Mouse (Mus musculus) fat pad, adult 2 months (tissue): ENCODE data around the gene Tubb2a.
"Not testable (repeated sequence)": the region's sequence is repeated elsewhere in the genome, so short reads cannot be mapped to it uniquely, and the experiment has no call there.

Source experiments
- DNase-seq: peaks from one replicate; pipeline ENCODE4 v3.0.0-alpha.2; 2011; ENCODE audit warnings: low read depth, low spot score; ENCODE audit errors: extremely low read depth

Tubb2a gene

DNA sequence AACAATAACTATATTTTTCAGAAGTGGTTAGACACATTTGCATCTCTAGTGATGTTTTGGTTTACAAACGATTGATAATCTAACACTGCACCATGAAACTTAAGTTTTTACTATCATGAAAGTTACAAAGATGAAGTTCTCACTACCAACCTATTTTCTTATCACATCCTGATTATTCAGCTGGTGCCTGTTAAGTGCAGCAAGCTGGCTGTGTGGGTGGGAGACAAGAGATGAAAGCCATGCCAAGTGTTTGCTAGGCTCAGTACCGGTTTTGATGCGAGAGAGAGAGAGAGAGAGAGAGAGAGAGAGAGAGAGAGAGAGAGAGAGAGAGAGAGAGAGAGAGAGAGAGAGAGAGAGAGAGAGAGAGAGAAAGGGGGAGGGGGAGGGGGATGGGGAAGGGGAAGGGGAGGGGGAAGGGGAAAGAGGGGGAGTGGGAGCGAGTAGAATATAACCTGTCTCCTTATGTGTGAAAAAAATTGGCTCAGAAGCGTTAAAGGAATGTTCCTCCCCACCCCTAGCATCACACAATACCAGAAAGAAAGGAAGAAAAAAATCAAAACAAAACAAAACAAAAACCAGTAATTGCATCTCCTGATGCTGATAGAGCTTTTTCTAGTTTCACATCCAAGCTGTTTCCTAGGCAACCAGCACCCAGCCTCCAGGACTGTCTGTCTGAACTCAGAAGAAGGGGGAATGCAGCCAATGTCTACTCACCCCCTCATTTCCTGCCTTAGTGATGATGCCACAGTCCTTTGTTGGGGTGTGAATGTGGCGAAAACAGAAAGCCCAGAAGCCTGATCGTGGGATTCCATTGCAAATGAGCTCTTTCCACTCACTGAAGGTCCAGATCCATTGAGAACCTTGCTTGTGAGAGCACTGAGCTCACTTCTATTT is 18.0 kb upstream of the Tubb2a start:
- DNase-seq, result no peak

DNA sequence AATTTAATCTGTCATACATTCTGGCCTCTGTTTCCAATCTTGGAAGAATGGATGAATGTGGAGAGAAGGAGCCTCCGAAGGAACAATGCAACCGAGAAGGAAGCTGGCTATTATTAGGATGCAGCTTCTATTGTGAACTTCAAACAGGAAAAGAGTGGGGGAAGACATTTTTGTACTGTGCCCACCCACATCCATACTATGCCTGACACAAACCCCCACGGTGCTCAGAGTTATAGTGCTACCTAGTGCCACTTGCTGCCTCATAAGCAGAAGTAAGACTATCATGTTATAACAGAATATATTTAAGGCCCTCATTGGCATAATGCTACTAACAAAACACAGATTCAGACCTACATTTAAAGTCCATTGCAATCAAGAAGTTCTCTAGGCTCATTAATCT is 11.6 kb upstream of the Tubb2a start:
- no peak for DNase-seq

DNA sequence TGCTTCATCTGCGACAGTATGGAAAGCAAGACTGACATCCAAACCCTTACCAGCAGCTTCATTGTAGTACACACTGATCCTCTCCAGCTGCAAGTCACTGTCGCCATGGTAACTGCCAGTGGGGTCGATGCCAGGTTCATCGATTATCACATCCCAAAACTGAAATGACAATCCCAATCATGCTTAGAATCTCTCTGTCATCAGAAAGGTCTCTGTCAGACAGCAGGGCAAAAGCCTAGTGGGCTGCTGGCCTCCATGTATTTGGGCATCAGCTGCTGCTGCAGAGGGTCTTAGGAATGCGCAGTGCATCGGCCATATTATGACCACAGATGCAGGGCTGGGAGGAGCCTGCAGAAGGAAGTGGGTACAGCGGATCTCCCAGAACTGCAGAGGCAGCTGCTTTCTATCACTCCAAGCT is 11.1 kb upstream of the Tubb2a start:
- no peak for DNase-seq

DNA sequence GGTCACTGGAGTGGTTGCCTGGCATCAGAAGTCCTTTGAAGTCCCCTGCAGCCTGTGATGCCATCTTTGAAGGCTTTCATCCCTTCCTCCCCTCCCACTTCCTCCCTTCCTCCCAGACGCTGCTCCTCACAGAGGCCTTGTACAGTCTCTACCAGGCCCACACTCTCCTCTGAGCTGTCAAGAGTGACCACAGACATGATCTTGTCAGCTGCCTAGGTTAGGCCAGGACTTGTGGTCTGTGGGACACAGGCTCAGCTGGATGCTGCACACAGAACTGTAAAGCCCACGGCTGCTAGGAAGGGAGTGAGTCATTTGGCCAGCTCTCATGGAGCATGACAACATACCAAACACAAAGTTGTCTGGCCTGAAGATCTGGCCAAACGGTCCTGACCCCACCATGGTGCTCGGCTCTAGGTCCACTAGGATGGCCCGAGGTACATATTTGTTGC is 10.4 kb upstream of the Tubb2a start:
- DNase-seq, result not testable (repeated sequence)

DNA sequence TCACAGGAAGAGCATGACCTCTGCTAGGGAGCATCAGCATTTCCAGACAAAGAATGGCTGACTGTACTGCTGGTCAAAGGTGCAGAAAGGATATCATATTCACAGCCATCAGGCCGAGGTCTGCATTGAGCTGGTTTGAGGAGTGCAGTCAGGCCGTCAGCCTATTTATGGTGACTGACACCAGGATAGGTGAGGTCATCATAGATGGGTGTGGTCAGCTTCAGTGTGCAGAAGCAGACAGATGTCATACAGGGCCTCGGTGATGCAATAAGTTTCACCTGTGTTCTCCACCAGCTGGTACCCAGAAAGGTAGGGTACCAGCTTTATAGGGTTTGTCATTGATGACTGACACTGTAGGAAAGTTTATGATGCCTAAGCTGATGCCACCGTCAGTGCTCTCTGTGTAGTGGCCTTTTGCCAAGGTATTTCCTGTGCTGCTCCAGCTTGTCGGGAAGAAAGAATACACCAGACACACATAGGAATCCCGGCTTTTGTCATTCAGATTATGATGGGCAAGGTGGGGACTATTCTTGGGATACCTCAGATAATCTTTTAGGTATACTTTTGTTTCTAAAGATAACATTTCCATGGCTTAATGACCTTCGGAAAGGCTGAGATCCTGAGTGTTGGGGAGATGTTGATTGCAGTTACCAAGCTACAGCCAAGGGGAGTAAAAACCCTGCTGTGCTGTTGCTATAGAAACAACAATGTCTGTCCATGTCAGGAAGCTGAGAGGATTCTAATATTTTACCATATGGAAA is 9.4 kb upstream of the Tubb2a start:
- no peak for DNase-seq

DNA sequence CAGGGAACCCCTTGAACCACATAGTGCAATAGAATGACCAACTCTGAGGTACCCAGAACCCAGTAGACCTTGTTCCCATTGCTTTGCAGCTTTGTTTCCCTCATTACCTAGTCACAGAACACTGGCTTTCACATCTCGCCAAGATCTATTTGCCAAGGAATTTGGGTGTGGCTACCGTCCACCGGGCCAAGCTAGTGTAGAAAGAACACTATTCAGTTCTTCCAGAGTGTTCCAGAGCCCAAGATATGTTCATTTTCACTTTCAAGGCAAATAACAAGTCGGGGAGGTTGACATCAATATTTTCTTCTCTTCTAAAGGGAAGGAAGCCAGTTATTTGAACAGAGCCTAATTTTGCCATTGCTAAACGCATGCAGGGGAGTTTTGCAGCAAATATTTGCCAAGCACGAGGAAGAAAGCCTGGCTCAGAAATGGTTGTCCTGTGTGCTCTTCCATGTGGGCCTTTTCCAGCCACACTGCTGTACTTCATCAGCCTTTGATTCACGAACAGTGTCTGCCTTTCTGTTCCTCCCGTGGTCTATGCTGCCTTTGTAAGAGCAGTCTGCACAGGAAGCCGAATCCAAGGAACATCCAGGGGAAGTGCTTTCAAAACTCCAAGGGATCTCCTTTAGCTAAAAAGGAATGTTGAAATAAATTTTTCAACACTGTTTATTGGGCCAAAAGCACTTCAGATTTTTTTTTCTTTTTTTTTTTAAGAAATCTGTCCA is 6.4 kb upstream of the Tubb2a start:
- no peak for DNase-seq

DNA sequence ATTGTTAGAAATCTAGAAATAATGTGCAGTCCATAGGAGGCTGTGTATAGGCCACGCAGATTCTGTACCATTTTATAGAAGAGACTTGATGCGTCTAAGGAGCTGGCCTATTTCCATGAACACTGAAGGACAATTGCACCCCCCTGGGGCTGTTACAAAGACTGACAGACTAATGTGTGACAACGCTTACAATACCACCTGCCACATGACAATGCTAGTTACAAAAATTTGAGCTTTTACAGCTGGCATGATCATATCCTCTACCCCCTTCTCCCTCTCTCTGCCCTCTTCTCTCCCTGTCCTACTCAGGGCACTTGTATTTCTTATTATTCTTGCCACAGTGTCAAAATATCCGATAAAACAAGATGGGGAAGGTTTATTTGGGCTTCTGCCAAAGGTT is 4.1 kb upstream of the Tubb2a start:
- no peak for DNase-seq

DNA sequence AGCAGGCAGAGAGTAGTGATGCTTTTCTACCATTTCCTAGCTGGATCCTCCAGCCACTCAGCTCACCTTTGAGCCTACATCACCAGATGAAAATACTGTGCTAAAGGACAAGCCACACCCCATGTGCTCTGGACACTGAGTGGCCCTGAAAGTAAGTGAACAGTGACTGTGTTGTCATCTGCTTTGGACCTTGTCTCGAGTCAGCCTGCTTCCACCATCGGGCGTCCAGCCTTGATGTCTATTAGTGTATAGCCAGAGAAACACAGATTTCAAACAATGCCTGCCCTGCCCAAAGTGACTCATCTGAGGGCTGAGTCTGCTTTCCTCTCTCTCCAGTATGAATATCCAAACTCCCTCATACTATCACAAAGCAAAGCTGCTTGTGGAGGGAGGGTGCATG is 2.0 kb upstream of the Tubb2a start:
- DNase-seq, result no peak

DNA sequence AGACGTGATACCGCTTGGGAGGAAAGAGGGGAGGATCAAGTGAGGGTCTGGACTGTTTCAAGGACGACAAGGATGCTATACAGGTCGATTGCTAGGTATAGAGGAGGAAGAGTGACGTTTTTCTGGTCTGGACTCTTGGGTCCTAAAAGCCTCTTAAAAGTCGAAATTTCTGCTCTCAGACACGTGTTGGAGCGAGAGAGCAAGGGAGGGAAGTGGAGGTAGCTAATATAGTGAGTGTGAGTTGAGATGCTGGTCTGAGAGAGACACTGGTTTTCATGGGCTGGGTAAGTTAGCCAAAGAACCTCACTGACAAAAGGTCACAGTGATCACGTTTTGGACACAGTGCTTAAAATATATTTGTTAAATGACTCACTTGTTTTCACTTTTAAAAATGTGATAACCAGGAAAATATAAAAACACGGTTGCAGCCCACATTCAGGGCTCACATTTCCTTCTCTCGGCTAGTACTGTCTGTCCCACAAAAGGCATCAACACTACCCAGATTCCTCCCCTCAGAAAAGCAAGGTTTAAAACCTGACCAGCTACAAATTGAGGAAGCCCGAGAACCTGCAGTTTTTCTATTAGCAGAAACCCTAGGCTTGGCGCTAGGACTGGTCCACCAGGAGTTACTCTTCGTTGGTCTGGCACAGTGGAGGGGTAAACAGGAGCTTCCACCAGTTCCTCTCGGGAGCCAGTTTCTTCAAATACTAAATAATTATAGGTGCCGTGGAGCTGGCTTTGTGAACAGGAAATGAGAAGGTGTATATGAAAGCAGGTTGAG is 883 bp upstream of the Tubb2a start:
- DNase-seq, result no peak

DNA sequence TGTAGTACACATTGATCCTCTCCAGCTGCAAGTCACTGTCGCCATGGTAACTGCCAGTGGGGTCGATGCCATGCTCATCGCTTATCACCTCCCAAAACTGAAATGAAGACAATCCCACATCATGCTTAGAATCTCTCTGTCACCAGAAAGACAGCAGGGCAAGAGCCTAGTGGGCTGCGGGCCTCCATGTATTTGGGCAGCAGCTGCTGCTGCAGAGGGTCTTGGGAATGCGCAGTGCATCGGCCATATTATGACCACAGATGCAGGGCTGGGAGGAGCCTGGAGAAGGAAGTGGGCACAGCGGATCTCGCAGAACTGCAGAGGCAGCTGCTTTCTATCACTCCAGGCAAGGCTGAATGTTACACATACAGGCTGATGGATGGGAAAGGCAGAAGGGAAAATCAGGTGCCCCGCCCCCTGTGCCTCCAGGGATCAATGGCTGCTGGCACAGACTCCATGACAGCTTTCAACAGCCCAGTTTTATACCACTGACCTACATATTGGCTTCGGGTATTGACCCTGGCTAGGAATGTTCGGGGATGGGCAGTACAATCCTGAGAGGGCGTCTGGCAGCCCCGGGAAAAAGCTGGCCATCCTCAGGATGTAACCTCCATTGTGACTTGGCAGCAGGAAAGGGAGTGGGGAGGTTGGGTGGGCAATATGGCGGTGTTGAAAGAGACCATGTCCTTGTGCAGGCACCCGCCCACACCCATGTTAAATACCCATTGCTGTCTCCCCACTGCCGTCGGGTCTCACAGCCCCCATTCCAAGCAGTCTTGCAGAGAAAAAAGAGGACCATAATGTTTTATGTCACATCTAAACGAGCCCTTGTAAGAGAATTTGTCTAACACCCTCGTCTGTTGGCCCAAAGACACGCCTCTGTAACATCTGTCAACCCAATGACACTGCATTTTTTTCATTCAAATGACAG is 981 bp downstream of the Tubb2a start:
- no peak for DNase-seq

DNA sequence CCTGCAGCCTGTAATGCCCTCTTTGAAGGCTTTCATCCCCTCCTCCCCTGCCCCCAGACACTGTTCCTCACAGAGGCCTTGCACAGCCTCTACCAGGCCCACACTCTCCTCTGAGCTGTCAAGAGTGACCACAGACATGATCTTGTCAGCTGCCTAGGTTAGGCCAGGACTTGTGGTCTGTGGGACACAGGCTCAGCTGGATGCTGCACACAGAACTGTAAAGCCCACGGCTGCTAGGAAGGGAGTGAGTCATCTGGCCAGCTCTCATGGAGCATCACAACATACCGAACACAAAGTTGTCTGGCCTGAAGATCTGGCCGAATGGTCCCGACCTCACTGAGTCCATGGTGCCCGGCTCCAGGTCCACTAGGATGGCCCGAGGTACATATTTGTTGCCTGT is 1.9 kb downstream of the Tubb2a start:
- not testable (repeated sequence) for DNase-seq

DNA sequence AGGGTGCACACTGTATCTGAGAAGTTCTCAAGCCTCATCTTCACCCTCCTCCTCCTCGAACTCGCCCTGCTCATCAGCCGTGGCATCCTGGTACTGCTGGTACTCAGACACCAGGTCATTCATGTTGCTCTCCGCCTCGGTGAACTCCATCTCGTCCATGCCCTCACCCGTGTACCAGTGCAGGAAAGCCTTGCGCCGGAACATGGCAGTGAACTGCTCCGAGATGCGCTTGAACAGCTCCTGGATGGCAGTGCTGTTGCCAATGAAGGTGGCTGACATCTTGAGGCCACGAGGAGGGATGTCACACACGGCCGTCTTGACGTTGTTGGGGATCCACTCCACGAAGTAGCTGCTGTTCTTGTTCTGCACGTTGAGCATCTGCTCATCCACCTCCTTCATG is 3.4 kb downstream of the Tubb2a start:
- not testable (repeated sequence) for DNase-seq

DNA sequence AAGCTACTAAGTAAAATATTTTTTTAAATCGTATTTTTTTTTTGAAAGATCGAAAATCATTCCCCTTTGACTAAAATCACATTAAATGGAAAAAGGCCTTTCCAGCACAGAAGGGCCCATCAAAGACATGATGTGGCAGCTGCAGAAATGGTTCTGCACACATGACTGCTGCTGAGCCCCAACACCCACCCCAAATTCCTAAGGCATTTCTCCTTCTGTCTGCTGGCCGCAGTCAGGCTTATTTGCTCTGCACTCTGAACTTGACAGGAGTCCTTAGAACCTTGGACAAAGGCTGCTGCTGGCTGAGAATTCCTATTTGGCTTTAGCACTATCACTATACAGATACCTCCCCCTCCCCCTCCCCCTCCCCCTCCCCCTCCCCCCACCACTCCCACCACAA is 5.0 kb downstream of the Tubb2a start:
- no peak for DNase-seq

DNA sequence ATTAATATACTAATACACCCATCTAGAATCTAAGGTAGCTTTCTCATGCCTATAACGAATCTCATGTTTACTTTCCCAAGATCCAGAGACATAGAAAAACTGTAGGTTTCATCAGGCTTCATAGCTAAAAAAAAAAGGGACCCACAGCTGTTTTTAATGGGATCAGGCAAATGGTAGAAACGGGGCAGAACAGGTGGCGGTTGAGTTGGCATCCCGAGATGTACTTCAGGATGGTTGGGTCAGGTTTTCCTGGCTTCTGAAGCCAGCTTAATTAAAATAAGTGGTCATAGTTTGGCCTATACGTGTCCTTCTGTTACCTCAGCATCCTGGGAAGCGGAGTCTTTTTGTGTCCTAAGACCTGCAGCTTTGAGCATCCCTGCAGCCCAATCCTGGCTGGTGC is 6.0 kb downstream of the Tubb2a start:
- no peak for DNase-seq

DNA sequence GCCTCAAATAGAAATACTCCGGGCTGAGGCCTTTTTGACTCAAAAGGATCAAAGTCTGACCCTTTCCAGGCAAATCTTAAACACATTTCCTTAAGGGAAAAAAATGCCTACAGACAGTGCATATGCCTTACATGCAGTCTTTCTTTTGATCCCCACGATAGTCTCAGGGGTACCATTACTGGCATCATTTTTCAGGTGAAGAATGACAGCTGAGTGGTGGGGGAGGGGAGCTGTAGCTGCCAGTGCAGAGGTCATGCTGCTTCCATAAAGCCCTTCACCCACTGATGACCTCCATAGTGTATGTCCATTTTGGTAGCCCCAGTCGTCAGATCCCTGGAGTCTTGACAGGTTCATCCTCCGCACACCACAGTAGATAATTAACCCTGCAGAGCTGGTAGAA is 7.5 kb downstream of the Tubb2a start:
- no peak for DNase-seq

DNA sequence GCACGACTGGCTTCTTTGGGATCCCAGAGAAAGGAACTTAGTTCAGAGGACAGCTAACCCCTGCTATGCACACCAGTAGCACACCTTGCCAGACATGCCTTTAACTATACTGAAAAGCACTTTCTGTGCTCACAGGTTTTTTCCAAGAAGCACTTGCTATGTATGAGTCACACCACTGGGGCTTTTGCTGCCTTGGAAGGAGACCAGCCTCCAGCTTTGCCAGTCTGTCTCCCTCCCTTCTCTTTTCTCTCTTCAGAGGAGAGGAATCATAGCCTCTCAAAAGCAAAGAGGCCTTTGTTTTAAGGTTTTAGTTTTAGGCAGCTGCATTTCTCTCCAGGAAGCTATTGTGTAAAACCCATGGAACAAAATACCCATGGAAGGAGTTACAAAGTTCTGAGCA is 11.5 kb downstream of the Tubb2a start:
- DNase-seq, result no peak

DNA sequence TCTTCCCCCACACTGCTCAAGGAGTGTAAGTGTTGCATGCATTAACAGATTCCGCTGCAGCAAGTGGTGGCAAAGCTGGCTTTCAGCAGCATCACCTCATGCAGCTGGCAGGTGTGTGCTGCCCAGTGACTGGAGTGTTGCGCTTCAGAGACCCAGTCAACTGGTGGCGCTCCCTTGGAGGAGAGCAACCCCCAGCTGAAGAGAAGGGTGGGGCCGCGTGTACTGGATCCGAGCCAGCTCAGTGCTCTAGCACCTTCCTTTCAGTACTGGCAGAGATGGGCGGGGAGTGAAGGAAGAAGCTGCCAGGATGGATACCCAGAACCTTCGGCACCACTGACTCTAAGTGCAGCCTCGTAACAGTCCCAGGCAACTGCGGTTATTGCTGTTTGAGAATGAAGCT is 15.3 kb downstream of the Tubb2a start:
- DNase-seq, result no peak

DNA sequence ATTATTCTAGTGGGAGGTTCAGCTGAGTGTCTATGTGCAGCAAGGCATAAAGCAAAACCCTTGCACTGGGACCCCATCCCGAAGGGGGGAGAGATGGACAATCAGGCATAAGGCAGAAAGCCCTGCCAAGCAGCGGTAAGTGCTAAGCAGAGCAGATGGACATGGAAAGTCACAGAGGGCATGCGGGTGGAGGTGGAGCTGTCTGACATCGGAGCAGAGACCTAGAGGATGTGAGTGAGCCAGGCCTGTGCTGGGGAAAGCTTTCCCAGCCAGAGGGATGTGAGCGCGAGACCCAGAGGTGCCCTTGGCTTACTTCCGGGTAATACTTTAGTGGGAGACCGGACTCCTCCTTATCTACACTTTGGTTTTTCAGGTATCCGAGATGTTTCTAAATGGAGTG is 17.7 kb downstream of the Tubb2a start:
- DNase-seq, result no peak

DNA sequence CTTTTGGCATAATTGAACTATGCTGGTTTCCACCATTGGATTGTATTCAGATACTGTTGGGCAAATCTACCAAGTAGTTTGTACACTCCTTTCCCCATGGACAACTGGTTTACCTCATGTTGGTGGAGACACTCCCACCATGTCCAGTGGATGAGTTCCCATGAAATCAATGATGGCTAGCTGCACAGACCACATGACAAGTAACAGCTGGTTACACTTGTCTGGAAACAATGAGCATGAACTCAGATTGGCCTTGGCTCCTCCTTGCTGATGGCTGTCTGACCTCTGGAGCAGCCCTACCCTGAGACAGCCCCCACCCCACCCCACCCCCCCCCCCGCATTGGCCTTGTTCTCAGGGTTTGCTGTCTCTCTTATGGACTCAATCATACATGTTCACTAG is 20.6 kb downstream of the Tubb2a start:
- DNase-seq, result no peak

DNA sequence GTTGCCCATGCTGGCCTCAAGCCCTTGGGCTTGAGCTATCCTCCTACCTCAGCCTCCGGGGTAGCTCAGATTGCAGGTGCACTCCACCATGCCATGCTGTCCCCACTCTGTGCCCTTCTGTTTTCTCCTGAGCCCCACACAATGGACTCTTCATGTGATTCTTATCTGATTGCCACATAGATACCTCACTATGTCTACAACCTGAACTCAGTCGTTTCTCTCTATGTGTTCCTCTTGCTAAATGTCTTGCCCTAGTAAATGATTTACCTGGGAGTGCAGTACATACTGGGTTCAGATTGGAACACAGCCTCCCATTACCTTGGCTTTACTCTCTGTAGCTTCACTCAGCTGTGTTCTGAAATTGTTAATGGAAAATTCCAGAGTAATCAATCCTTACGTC is 22.8 kb downstream of the Tubb2a start:
- DNase-seq, result no peak
